Mouse (Mus musculus) lung, postnatal 36 days (tissue): ENCODE measurements around the gene Trim63.
"Not testable (repeated sequence)": the region's sequence is repeated elsewhere in the genome, so short reads cannot be mapped to it uniquely, and the experiment has no call there.

ENCODE experiments used
- DNase-seq: peaks from one replicate; pipeline ENCODE4 v3.0.0; 2022; ENCODE audit warnings: mixed read lengths

Trim63 gene

GRCm38 (mm10) chr4:134299498-134299810, 15.5 kb upstream of the Trim63 start:
- no peak for DNase-seq

GRCm38 (mm10) chr4:134300316-134300715, 14.6 kb upstream of the Trim63 start:
- peak; percentile 45 for DNase-seq

GRCm38 (mm10) chr4:134302084-134302483, 12.8 kb upstream of the Trim63 start:
- no peak for DNase-seq

GRCm38 (mm10) chr4:134306963-134307362, 8.0 kb upstream of the Trim63 start:
- no peak for DNase-seq

GRCm38 (mm10) chr4:134307367-134308072, 7.4 kb upstream of the Trim63 start:
- DNase-seq, result peak; percentile 87

- DNase-seq, result no peak
Measured at GRCm38 (mm10) chr4:134310106-134310505, 4.8 kb upstream of the Trim63 start.

GRCm38 (mm10) chr4:134310656-134311055, 4.3 kb upstream of the Trim63 start:
- DNase-seq, result no peak

- DNase-seq, result no peak
Measured at GRCm38 (mm10) chr4:134311784-134312183, 3.1 kb upstream of the Trim63 start.

GRCm38 (mm10) chr4:134312341-134312740, 2.6 kb upstream of the Trim63 start:
- no peak for DNase-seq

- DNase-seq, result no peak
Measured at GRCm38 (mm10) chr4:134312901-134313300, 2.0 kb upstream of the Trim63 start.

- no peak for DNase-seq
Measured at GRCm38 (mm10) chr4:134314081-134314655, 752 bp upstream of the Trim63 start.

GRCm38 (mm10) chr4:134315470-134315869, 550 bp downstream of the Trim63 start:
- no peak for DNase-seq

GRCm38 (mm10) chr4:134316390-134316789, 1.5 kb downstream of the Trim63 start:
- DNase-seq, result peak; percentile 46

GRCm38 (mm10) chr4:134319074-134319473, 4.2 kb downstream of the Trim63 start:
- DNase-seq, result no peak

GRCm38 (mm10) chr4:134319674-134320073, 4.8 kb downstream of the Trim63 start:
- no peak for DNase-seq

- DNase-seq, result no peak
Measured at GRCm38 (mm10) chr4:134321524-134321923, 6.6 kb downstream of the Trim63 start.

- no peak for DNase-seq
Measured at GRCm38 (mm10) chr4:134324655-134325054, 9.7 kb downstream of the Trim63 start.

- no peak for DNase-seq
Measured at GRCm38 (mm10) chr4:134326859-134327530, 12.1 kb downstream of the Trim63 start.

- no peak for DNase-seq
Measured at GRCm38 (mm10) chr4:134328151-134328550, 13.2 kb downstream of the Trim63 start.

GRCm38 (mm10) chr4:134328832-134329231, 13.9 kb downstream of the Trim63 start:
- DNase-seq, result no peak

GRCm38 (mm10) chr4:134330281-134330680, 15.4 kb downstream of the Trim63 start:
- no peak for DNase-seq

GRCm38 (mm10) chr4:134341231-134341630, 26.3 kb downstream of the Trim63 start:
- not testable (repeated sequence) for DNase-seq

GRCm38 (mm10) chr4:134342213-134342779, 27.4 kb downstream of the Trim63 start:
- DNase-seq, result no peak
